Mouse (Mus musculus) midbrain, embryonic 16.5 days (tissue): ENCODE measurements around the gene Lnx2. TPM values are rescaled to one million over a fixed set of nuclear protein-coding genes. Genes with fewer than 3 reads are reported as not detected.

ENCODE experiments used
- ATAC-seq: fragments of 200-750 bp; cut with Nextera tagmentation; 2 replicates; pipeline ENCODE4 v1.8.0; 2017; ENCODE audit warnings: moderate TSS enrichment
- H3K27ac ChIP-seq: fragments of 300-500 bp; sonication (generic); 2 replicates; pipeline ENCODE4 v1.5.1; 2014; ENCODE audit warnings: mild to moderate bottlenecking, low read length, mixed read lengths
- H3K27me3 ChIP-seq: fragments of 300-500 bp; sonication (generic); 2 replicates; pipeline ENCODE4 v1.6.1; 2014; ENCODE audit warnings: low read depth, low read length, mixed read lengths; ENCODE audit not compliant: control insufficient read depth, insufficient read depth
- H3K36me3 ChIP-seq: fragments of 300-500 bp; sonication (generic); 2 replicates; pipeline ENCODE4 v1.6.1; 2014; ENCODE audit warnings: mild to moderate bottlenecking, low read length, moderate library complexity, mixed read lengths; ENCODE audit not compliant: control insufficient read depth, insufficient read depth
- H3K4me1 ChIP-seq: fragments of 300-500 bp; sonication (generic); 2 replicates; pipeline ENCODE4 v1.6.1; 2014; ENCODE audit warnings: mild to moderate bottlenecking, low read length, mixed read lengths; ENCODE audit not compliant: control insufficient read depth, insufficient read depth
- H3K4me2 ChIP-seq: fragments of 300-500 bp; sonication (generic); 2 replicates; pipeline ENCODE4 v1.6.1; 2014; ENCODE audit warnings: mild to moderate bottlenecking, low read length, mixed read lengths
- H3K4me3 ChIP-seq: fragments of 300-500 bp; sonication (generic); 2 replicates; pipeline ENCODE4 v1.5.1; 2014; ENCODE audit warnings: low read depth, mild to moderate bottlenecking, low read length, moderate library complexity, mixed read lengths
- H3K9ac ChIP-seq: fragments of 300-500 bp; sonication (generic); 2 replicates; pipeline ENCODE4 v1.6.1; 2014; ENCODE audit warnings: low read depth, low read length, mixed read lengths
- H3K9me3 ChIP-seq: fragments of 300-500 bp; sonication (generic); replicated peaks from 2 replicates; pipeline ENCODE4 v1.6.1; 2014; ENCODE audit warnings: mild to moderate bottlenecking, low read length, mixed read lengths; ENCODE audit not compliant: control insufficient read depth, poor library complexity, severe bottlenecking
- WGBS: fragments of 180-500 bp; shearing (Covaris S2); extraction: QIAGEN DNeasy Blood & Tissue Kit; methylation state at CpG from one replicate; pipeline ENCODE4 v1.1.7; 2014; 5-methylcytosine and 5-hydroxymethylcytosine counted together
- polyA plus RNA-seq: library from polyadenylated mRNA; unstranded; fragments of >200 nt; fragmentation: Nextera tagmentation; extraction: Ambion mirVana; gene quantifications from 2 replicates; pipeline ENCODE4 v1.2.1, GENCODE M21; 2015

The Lnx2 gene
- polyA plus RNA-seq, 1 experiment from 2014 or later = 4.5 TPM

- no peaks in the 10 kb centered on the region for H3K4me1 ChIP-seq
- H3K27ac ChIP-seq = no peak overlapping the region
- H3K9me3 ChIP-seq = no peaks in the 10 kb centered on the region
Measured at GRCm38 (mm10) chr5:147086816-147087215, 10.4 kb upstream of the Lnx2 start.

DNA sequence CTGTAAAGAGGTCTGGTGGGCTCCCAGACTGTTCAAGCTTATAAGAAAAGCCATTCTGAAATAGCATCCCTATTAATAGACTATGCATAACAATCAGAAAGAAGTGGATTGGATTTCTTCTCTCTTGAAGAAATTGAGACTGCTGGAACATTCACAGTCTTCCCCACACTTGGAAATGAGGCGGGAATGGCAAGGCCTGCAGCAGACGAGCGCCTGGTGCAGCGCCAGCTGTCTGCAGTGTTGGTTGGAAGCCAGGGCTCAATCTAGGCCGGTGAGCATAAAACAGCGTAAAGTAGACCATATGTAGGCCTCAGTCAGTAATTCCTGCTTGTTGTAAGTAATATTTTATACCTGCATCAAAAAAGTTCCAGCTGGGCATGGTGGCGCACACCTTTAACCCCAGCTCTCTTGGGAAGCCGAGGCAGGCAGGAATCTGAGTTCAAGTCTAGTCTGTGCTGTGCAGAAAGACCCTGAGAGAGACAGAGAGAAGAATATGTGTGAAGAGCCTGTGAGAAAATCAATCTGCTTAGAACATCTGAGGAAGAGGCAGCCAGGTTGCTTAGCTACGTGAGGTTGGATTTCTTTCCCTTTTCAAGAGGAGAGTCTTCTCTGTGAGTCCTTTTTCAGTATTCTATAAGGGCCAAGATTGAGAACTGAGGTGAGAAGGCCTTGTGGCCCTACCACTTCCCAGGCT, 9.0 kb upstream of the Lnx2 start:
- H3K36me3 ChIP-seq = no peaks in the 10 kb centered on the region; the same call in 1 of the 2 replicates
- no peaks in the 10 kb centered on the region for H3K27me3 ChIP-seq
- H3K4me1 ChIP-seq = no peaks in the 10 kb centered on the region
- WGBS = 82% methylated on average over 9 of the region's 9 CpGs
- H3K9ac ChIP-seq = no peak overlapping the region
- H3K4me2 ChIP-seq = no peak overlapping the region
- H3K27ac ChIP-seq = no peak overlapping the region
- no peaks in the 10 kb centered on the region for H3K9me3 ChIP-seq
- H3K4me3 ChIP-seq = no peak overlapping the region
- no peak for ATAC-seq

More at GRCm38 (mm10) chr5:147086816-147087215, 10.4 kb upstream of the Lnx2 start:
- Histone ChIP-seq H3K4me3 (no peak overlapping the region), H3K9ac (no peak overlapping the region), H3K27me3 (no peaks in the 10 kb centered on the region), H3K4me2 (no peak overlapping the region), H3K36me3 (no peaks in the 10 kb centered on the region; the same call in 1 of the 2 replicates)
- ATAC-seq = no peak
- 95% methylated on average over 4 of the region's 4 CpGs for WGBS

GRCm38 (mm10) chr5:147078110-147078900, 1.9 kb upstream of the Lnx2 start:
- peak overlapping the region; percentile 94 for H3K4me2 ChIP-seq
- no peaks in the 10 kb centered on the region for H3K27me3 ChIP-seq
- no peak for ATAC-seq
- no peaks in the 10 kb centered on the region for H3K9me3 ChIP-seq
- no peak overlapping the region for H3K27ac ChIP-seq
- peaks cover 16% of the 10 kb centered on the region for H3K4me1 ChIP-seq
- peak overlapping the region; percentile 92 for H3K4me3 ChIP-seq
- peak overlapping the region; percentile 81 for H3K9ac ChIP-seq
- H3K36me3 ChIP-seq = no peaks in the 10 kb centered on the region
- 52% methylated on average over 11 of the region's 11 CpGs for WGBS

DNA sequence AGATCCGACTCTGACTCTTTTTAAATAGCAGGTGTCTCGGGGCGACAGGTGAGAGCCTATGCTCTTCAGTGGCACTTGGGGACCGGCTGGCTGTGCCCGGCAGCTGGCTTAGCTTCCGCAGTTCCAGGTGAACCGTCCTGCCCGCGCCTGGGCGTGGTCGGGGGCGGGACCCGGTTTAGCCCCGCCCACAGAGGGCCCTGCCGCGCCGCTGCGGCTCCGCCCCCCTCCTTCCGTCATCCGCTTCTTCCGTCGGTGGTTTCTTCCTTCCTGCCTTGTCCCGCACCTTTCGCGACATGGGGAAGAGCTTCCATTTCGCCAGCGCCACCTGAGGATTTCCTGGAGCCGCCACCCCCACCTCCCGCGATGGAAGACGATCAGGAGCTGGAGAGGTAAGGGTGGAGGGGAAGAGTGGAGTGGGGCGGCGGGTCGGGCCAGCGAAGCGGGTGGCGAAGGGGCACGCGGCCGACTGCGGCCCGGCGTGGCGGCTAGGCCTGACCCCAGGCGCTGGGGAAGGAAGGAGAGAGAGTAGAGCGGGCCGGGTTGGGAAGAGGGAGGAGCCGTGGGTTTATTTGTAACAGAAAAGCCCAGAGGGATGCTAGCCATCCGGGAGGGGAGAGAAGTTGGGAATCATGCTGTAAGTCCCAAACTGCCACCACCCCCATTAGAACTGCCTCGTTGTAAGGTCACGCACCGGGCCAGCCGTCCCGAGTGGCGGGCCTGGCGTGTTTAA, 1.1 kb upstream of the Lnx2 start:
- ATAC-seq = peak; percentile 79
- H3K9me3 ChIP-seq = no peaks in the 10 kb centered on the region
- H3K4me2 ChIP-seq = peak overlapping the region; percentile 94
- peak overlapping the region; percentile 92 for H3K4me3 ChIP-seq
- H3K27ac ChIP-seq = peak overlapping the region; percentile 91
- H3K27me3 ChIP-seq = no peaks in the 10 kb centered on the region
- under 1% methylated on average over 57 of the region's 57 CpGs for WGBS
- peak overlapping the region; percentile 81 for H3K9ac ChIP-seq
- peaks cover 16% of the 10 kb centered on the region for H3K4me1 ChIP-seq
- no peaks in the 10 kb centered on the region for H3K36me3 ChIP-seq

GRCm38 (mm10) chr5:147076799-147077165, 396 bp upstream of the Lnx2 start, which contains the start of gene Polr1d:
Gene Polr1d (plus strand): TSS chr5:147077050.
- H3K9me3 ChIP-seq = no peaks in the 10 kb centered on the region
- H3K4me1 ChIP-seq = peaks cover 16% of the 10 kb centered on the region
- peak within 1 kb of the TSS; percentile 92 for H3K4me3 ChIP-seq
- peak within 1 kb of the TSS; percentile 81 for H3K9ac ChIP-seq
- WGBS = 0% methylated on average over 17 of the region's 17 CpGs
- no peak; the same call in 1 of the 2 replicates for ATAC-seq
- H3K27me3 ChIP-seq = no peaks in the 10 kb centered on the region
- H3K36me3 ChIP-seq = no peaks in the 10 kb centered on the region
- H3K4me2 ChIP-seq = peak within 1 kb of the TSS; percentile 94
- peak within 1 kb of the TSS; percentile 91 for H3K27ac ChIP-seq

- H3K4me2 ChIP-seq = peak overlapping the region; percentile 94
- no peaks in the 10 kb centered on the region for H3K9me3 ChIP-seq
- WGBS = 19% methylated on average over 21 of the region's 21 CpGs
- H3K4me3 ChIP-seq = peak overlapping the region; percentile 92
- no peaks in the 10 kb centered on the region for H3K36me3 ChIP-seq
- peaks cover 16% of the 10 kb centered on the region for H3K4me1 ChIP-seq
- H3K9ac ChIP-seq = peak overlapping the region; percentile 75
- H3K27ac ChIP-seq = no peak overlapping the region
- no peak for ATAC-seq
- H3K27me3 ChIP-seq = no peaks in the 10 kb centered on the region
Measured at GRCm38 (mm10) chr5:147075103-147076025, 1.0 kb downstream of the Lnx2 start.

- peaks cover 16% of the 10 kb centered on the region for H3K4me1 ChIP-seq
- H3K27me3 ChIP-seq = no peaks in the 10 kb centered on the region
- H3K9ac ChIP-seq = no peak overlapping the region
- H3K9me3 ChIP-seq = no peaks in the 10 kb centered on the region
- H3K27ac ChIP-seq = no peak overlapping the region
- 85% methylated on average over 6 of the region's 6 CpGs for WGBS
- ATAC-seq = no peak
- no peak overlapping the region for H3K4me3 ChIP-seq
- H3K36me3 ChIP-seq = no peaks in the 10 kb centered on the region
- H3K4me2 ChIP-seq = no peak overlapping the region
Measured at GRCm38 (mm10) chr5:147073805-147074204, 2.6 kb downstream of the Lnx2 start.

- no peaks in the 10 kb centered on the region for H3K36me3 ChIP-seq
- WGBS = 68% methylated on average over 4 of the region's 4 CpGs
- H3K27me3 ChIP-seq = no peaks in the 10 kb centered on the region
- no peak for ATAC-seq
- no peaks in the 10 kb centered on the region for H3K9me3 ChIP-seq
- no peak overlapping the region for H3K4me2 ChIP-seq
- H3K27ac ChIP-seq = no peak overlapping the region
- no peak overlapping the region for H3K4me3 ChIP-seq
- no peak overlapping the region for H3K9ac ChIP-seq
- H3K4me1 ChIP-seq = peaks cover 6% of the 10 kb centered on the region; the same call in 1 of the 2 replicates
Measured at GRCm38 (mm10) chr5:147071886-147072285, 4.5 kb downstream of the Lnx2 start.
